Mouse (Mus musculus) R1 (cell line): ENCODE data around the gene Pex26.

ENCODE experiments used
- DNase-seq: peaks from one replicate; pipeline ENCODE4 v3.0.0-alpha.2; 2018; ENCODE audit warnings: low read depth, low spot score

Pex26 gene

DNA sequence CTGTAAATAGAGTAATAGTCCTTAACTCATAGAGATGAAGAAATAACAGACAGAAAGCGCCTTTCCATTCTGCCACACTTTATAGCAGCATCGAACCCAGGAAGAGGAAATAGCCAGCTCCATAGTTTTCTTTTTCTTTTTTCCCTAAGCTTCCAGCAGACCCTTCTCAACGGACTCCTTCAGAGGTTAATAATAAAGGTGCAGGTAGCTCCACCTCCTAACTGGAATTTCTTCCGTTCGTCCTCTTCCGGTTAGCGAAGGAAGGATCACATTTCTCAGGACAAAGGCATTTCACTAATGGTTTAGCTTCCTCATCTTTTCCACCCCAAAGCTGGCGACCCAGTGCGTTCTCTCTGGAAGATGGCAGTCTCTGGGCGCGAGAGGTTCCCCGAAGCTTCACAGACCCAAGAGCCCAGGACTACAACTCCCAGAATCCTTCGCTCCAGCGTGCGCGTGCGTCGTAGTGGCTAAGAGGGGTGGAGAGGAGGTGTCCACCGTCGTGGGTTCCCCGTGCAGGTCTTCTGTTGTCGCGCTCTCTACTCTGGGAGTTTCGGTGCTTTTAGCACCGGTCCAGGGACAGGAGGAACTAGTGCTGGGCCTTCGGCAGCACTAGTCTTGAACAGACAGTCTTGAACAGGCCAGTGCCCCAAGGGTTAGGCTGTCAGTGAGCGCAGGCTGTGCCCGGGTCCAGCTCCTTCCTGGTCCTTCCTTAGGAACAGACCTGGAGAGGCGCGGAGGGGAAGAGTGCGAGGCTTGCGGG lies at the start of gene Pex26:
TSS of gene Pex26 (plus strand) at position 254 of the 760 bp plus-strand sequence.
- peak; percentile 94 for DNase-seq

DNA sequence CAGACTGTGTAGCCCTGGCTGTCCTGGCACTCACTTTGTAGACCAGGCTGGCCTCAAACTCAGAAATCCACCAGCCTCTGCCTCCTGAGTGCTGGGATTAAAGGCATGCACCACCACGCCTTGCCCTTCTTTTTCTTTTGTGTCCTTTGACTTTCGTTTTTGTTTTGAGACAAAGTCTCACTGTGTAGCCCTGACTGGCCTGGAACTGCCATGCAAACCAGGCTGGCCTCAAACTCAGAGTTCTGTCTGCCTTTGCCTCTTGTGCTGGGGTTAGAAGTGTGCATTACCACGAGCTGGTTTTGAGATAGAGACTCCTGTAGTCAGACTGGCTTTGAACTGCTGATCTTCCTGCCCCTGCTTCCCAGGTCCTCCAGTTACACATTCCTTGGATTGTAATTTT lies 49.2 kb upstream of the Pex26 start:
- no peak for DNase-seq

DNA sequence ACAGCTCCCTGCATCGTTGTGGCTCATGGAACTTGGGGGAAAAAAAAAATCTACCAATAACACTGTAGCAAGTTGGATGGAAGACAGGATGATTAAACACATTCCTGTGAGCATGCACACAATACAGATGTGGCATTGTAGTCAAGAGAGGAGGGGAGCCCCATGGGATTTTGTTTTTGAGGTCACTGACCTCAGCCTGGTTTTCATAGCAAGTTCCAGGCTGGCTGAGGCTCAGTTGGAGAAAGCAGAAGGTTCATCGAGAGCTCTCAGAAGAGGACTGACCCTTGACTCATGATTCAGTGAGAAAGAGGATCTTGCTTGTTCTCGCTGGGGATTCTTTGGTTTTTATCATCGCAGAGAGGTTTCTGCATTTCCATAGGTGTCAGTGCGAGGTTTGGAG lies 48.6 kb upstream of the Pex26 start:
- DNase-seq, result no peak

DNA sequence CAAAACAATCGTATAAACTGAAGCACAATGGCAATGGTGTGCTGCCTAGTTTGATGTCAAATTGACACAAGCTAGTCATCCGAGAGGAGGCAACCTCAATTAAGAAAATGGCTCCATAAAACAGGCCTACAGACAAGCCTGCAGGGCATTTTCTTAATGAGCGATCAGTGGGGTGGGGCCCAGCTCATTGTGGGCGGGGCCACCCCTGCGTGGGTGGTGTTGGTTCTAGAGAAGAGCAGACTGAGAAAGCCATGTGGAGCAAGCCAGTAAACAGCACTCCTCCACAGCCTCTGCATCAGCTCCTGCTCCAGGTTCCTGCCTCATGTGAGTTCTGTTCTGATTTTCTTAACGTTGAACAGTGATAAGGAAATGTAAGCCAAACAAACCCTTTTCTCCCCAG lies 46.2 kb upstream of the Pex26 start:
- peak; percentile 76 for DNase-seq

DNA sequence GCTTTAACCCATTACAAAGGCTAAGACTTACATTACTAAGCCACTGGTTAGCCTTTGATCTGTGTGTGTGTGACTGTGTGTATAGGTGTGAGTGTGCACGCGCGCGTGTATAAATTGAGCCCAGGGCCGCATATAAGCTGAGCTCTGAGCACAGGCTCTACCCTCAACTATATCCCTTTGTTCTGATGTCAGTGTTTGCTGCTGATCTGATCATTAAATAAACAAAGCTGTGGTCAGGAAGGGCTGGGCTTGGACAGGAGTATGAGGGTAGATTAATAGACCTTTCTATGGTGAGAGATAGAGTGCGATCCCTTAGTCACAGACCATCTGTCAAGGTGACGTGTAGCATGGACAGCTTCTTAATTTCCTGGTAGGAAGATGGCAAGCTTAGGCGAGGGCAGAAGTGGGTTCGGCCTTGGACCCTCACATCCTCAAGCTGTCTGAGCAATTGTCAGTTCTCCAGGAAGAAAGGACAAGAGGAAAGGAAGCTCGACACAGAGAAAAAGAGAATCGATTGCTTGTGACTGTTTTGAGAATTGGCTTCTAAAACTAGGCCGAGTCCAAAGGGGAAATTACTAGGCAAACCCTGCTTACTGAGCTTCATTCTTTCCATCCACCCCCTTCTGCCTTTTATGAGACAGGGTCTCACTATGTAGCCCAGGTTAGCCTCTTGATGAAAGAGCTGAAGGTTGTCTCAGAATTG lies 45.0 kb upstream of the Pex26 start:
- no peak for DNase-seq

DNA sequence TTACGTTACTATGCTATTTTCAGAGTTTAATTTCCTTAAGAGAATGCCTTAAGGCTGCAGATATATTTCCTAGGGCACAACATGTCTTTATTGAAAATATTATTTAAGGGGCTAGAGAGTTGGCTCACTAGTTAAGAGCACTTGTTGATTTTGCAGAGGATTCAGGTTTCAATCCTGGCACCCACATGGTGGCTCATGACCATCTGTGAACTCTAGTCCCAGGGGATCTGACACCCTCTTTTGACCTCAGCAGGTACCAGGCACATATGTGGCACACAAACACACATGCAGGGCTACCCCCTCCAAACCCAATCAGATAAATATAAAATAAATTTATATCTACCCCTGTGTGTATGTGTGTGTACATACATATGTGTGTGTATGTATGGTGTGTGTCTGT lies 44.2 kb upstream of the Pex26 start:
- no peak for DNase-seq

DNA sequence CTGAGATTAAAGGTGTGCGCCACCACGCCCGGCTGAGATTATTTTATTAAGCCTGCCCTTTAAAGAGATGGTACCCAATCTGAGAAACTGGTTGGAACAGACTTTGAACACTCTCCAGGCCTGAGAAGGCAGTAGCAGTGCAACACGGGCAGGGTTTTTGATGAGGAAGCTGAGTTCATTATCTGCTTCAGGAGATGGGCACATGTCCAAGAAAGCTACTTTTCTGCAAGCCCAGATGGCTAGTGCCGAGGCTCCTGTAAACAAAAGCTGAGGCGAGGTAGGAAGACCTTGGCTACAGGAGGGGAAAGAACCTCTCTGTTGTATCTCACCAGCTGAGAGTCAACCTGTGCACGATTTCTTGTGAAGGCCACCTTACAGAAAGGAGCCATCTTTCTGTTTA lies 41.2 kb upstream of the Pex26 start:
- no peak for DNase-seq

DNA sequence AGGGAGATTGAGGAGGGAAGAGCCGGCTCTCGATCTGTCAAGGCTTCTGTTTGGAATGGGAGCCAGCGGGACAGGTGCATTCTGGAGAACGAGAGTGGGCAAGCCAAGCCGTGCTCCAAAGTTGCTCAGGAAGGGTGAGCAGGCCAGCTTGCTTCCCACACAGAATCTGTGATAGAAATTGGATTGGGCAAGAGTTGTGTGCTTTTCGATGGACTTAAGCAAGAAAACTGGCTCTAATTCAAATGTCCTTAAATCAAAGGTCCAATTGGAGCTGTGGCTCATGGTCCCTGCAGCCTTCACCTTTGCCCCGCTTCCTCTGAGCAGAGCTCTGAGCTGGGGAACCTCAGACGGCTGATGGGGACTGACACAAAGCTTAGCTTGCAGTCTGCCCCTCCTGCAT lies 40.0 kb upstream of the Pex26 start:
- no peak for DNase-seq

DNA sequence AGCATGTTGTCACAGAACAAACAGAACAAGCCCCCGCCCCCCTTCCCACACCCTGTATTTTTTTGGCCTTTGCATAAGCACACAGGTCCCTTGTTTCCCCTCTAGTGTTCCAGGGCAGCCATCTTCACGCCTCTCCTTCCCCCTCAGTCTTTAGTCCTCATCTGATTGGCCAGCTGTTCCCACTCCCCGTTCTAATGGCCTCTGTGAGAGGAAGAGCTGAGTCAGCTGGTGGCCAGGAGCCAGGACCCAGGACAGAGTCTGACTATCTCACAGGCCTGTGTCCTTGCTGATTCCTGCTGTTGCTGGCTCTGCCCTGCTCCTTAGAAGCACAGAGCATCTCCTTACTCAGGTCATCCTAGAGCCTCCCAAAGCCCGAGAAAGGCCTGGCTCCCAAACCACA lies 39.4 kb upstream of the Pex26 start:
- peak; percentile 47 for DNase-seq

DNA sequence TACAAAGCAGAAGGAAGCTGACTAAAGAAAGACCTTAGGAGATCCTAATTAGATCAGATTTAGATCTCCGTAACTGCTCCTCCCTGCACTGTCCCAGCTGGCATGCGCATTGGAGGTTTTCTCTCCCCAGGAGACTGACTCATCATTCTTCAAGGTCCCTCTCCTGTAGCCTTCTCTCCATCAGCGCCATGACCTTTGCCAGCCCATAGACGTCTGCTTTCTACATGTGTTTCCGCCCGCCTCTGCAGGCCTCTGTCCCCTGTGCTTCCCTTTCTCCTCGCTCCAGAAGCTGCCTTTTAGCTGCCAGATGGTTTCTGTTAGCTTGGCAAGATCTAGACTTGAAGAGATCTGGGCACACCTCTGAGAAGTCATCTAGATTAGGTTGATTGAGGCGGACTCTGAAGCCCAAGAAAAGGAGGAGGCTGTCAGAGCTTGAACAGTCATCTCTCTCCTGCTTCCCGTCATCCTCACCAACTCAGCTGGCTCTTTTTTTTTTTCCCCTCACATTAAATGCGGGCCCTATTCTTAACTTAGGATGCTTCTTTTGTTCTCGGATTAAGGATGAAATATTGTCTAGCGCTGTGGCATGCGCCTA lies 38.4 kb upstream of the Pex26 start:
- DNase-seq, result peak; percentile 35

DNA sequence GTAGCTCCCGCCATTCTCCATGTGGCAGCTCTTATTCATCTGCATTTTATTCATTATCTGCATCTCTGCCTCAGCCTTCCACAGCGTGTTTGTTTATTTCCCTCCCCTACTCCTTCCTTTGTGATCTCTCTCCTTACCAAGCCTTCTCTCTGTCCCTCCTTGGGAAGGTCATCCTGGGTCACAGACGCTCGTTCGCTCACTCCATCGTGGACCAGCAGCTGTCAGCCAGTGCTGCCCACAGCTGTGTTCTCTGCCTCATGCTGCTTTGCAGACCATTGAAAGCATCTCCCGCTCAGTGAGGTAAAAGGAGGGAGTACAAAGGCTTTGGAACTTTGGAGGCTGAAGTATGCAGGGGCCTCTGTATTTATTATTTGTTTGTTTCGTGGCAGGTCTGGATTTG lies 37.6 kb upstream of the Pex26 start:
- DNase-seq, result no peak

DNA sequence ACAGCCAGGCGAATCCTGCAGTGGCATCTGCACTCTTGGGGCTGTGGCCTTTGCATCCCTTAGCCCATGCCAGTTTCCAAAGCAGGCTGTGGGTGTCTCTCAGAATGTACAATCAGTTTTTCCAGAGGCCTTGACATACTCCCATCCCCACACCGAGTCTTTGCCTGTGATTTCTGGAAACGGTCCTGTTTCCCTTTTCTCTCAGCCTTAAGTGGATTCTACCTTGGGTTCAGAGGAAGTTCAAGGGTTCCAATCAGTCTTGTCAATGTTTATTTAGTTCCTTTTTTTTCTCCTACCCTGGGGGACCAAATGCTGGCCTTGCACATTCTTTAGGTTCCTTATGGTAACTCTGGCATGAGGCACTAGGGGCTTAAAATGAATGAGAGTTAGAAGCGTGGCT lies 36.7 kb upstream of the Pex26 start:
- DNase-seq, result no peak

DNA sequence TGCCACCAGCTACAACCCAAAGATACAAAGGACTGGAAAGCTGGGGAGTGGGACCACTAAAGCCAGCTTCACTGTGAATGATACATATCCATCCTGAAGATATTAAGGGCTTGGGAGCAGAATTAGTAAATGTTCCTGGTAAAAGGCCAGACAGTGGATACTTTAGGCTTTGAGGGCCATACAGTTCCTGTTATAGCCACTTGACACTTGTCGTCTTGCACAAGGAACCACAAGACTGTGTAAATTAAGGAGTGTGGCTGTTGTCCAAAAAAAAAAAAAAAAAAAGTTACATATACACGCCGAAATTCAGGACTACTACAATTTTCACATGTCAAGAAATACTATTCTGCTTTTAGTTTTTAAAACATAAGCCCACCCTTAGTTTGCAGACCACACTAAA lies 35.1 kb upstream of the Pex26 start:
- DNase-seq, result no peak

DNA sequence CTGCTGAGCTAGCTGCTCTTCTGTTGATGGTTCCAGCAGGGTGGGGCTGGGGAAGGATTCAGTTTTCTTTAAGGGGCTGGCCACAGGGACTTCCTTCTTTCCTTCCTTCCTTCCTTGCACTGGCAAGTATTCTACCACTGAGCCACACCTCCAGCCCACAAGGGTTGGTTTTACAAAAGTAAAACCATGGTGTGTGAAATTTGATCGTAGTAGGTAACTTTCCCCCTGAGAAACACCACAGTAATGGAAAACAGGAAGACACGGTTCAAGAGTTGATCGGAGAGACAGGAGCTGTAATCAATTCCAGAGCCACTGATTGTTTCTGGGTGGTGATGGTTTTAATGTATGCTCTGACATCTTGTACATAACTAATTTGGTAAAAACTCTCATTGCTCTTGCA lies 34.0 kb upstream of the Pex26 start:
- DNase-seq, result no peak

DNA sequence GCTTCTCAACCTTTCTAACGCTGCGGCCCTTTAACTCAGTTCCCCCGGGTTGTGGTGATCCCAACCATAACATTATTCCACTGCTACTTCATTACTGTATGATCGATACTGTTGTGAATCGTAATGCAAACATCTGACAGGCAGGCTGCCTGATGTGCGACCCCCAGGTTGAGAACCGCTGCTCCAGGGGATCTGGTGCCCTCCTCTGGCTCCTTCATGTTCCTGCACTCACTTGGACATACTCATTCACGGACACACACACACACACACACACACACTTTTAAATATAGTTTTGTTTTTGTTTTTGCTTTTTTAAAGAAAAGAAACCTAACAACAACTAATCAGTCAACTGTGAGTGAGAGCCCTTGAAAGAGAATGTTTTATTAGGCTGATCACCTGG lies 33.3 kb upstream of the Pex26 start:
- peak; percentile 63 for DNase-seq

DNA sequence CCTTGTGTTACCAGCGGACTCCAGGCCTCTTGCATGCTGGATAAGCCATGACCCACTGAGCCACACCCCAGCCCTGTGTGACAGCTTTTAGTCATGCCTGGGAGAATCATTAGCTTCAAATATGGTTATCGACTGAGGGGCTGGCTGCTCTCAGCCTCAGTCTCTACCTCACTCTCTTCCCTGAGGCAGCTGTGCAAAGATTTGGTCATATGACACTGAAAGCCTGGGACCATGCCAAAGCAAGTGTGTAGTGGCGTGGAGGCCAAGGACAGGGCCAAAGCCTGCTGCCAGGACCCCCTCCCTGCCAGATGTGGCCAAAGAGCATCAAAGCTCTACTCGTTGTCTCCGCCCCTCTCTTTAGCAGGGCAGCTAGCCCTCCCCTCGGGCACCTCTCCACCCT lies 31.7 kb upstream of the Pex26 start:
- no peak for DNase-seq

DNA sequence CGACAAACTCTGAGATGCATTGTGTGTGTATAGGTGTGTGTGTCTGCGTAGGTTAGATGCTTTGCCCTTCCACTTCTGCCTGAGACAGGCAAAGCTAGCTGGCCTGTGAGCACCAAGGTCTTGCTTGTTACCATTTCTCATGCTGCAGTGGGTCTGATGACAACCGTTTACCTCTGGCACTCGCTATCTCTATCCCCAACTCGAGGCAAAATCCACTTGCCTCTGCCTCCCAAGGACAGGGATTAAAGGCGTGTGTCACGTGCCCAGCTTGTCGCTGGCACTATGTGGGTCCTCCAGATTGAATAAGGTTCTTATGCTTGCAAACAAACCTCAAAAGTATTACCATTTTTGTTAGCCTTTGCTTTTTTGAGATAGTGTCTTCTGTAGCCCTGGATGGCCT lies 30.3 kb upstream of the Pex26 start:
- no peak for DNase-seq

DNA sequence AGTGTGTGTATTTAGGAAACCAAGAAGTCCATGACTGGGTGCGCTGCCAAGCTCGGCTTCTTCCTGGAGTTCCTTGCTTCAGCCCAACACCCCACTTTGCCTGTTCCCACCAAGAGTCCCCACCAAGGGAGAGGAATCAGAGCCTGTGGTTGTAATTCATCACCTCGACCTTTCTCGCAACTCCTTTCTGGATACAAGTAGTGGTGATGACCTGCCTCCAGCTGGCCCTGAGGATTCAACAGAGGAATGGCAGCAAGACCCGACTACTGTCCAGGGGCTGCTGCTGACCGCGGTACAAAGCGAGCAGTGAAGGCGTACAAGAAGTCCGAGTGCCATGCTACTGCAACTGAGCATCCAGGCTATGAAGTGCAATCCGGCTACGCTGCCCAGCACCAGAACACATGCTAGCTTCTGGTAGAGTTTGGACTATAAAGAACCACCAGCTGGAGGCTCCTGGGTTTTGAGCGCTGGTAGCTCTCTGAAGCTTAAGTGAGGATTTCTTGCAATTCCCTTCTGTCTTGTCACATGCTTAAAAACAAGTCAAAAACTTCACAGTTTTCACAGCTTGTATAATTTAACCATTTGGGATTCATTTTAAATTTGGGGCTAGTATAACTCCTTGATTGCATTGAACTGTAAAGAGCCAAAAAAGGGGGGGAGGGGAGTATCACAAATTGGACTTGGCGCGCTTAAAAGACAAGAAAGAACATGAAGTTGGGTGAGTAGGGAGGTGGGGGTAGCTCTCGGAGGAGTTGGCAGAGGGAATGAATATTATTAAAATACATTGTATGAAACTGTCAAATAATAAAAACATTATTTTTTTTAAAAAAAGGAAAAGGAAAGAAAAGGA lies 28.8 kb upstream of the Pex26 start:
- DNase-seq, result no peak

DNA sequence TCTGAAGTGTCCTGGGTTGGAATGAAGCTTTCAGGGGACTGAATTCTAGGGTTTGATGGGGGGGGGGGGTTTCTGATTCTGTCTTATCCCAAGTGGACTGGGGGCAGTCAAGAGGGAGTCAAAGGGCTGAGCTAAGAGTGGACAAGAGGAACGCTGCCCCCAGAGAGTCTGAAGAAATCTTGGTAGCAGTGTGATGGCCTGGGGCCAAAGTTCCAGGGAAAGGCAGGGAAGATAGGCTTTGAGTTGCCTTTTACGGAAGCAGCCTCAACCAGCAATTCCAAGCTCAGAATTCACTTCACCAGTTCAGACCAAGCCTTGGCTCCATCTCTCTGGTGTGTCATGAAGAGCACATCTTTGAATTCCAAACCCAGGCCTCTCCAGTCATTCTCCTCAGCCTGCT lies 27.4 kb upstream of the Pex26 start:
- no peak for DNase-seq

DNA sequence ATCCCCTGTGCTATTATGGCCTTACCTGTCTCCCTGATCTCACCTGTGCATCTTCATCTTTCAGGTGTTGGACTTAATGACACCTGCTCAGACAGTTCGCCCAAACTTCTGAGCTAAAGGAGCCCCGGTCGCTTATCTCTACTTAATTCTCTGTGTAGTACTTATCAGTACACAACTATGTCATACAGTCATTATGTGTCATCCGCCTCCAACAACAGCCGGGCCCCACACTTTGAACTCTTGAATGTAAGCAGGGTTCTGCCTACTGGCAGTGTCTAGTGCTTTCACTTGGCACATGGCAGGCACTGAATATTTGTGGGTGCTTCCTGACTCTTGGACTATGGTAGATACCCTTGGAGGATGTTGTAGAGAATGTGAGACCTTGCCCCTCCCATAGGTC lies 23.9 kb upstream of the Pex26 start:
- DNase-seq, result no peak

DNA sequence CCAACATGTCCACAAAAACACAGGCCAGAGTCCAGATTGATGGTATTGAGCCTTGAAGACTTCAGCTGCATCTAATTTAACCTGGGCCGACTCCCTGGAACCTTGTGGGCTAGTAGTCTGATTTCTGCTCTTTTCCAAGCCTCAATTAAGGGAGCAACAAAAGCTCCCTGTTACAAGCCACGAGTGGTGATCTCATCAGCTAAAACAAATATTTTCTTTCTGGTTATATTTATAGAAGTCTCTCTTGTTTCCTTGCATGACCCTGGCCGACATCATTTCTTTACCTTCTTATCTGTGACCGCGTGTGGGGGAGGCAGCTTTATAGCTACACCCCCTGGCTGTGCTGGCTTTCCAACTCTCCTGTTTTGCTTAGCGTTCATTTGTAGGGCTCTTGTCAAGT lies 23.3 kb upstream of the Pex26 start:
- no peak for DNase-seq

DNA sequence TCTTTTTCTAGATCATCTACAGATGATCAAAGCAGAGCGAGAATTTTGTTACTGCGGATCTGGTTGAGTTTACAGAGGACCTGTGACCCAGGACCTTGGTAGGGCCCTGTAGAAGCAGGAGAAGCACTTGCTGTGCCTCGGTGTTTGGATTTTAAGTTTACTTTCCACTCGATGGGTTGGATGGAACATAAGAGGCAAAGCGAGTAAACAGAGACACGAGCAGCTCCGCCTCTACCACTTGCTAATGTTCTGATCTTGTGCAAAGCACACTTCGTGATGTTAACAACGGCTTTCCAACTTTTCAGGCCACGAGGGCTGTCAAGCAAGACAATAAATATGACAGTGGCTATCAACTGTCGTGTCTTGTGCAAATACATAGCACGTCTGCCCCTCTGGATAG lies 20.9 kb upstream of the Pex26 start:
- DNase-seq, result no peak
